Mouse (Mus musculus) brain, adult 2 months (tissue): ENCODE results near the gene Lrtm2.

ENCODE experiments used
- DNase-seq: peaks from one replicate; pipeline ENCODE4 v3.0.0; 2011; ENCODE audit warnings: low read depth, low spot score

The Lrtm2 gene

GRCm38 (mm10) chr6:119336124-119336523 lies 5.6 kb upstream of the Lrtm2 start:
- DNase-seq, result no peak

GRCm38 (mm10) chr6:119333831-119334230 lies 3.3 kb upstream of the Lrtm2 start:
- no peak for DNase-seq

- DNase-seq, result no peak
Measured at GRCm38 (mm10) chr6:119333202-119333601, 2.6 kb upstream of the Lrtm2 start.

- peak; percentile 57 for DNase-seq
Measured at GRCm38 (mm10) chr6:119332111-119332510, 1.5 kb upstream of the Lrtm2 start.

GRCm38 (mm10) chr6:119329936-119330335 lies 630 bp downstream of the Lrtm2 start:
- peak; percentile 66 for DNase-seq

- peak; percentile 96 for DNase-seq
Measured at GRCm38 (mm10) chr6:119329215-119329714, 1.3 kb downstream of the Lrtm2 start.

- DNase-seq, result peak; percentile 50
Measured at GRCm38 (mm10) chr6:119328521-119329115, 1.9 kb downstream of the Lrtm2 start.

GRCm38 (mm10) chr6:119326541-119326940 lies 4.0 kb downstream of the Lrtm2 start:
- DNase-seq, result no peak

GRCm38 (mm10) chr6:119325978-119326377 lies 4.6 kb downstream of the Lrtm2 start:
- DNase-seq, result no peak

- DNase-seq, result no peak
Measured at GRCm38 (mm10) chr6:119324776-119325175, 5.8 kb downstream of the Lrtm2 start.

- peak; percentile 63 for DNase-seq
Measured at GRCm38 (mm10) chr6:119321752-119322151, 8.8 kb downstream of the Lrtm2 start.

- DNase-seq, result no peak
Measured at GRCm38 (mm10) chr6:119320481-119320880, 10.1 kb downstream of the Lrtm2 start.

GRCm38 (mm10) chr6:119319358-119319757 lies 11.2 kb downstream of the Lrtm2 start:
- DNase-seq, result no peak

GRCm38 (mm10) chr6:119318732-119319131 lies 11.8 kb downstream of the Lrtm2 start:
- DNase-seq, result peak; percentile 76

- peak; percentile 66 for DNase-seq
Measured at GRCm38 (mm10) chr6:119314751-119315476, 15.7 kb downstream of the Lrtm2 start.

GRCm38 (mm10) chr6:119313588-119314375 lies 16.8 kb downstream of the Lrtm2 start:
- peak; percentile 91 for DNase-seq

GRCm38 (mm10) chr6:119313096-119313495 lies 17.5 kb downstream of the Lrtm2 start:
- DNase-seq, result no peak

- DNase-seq, result no peak
Measured at GRCm38 (mm10) chr6:119312381-119312780, 18.2 kb downstream of the Lrtm2 start.

- DNase-seq, result peak; percentile 91
Measured at GRCm38 (mm10) chr6:119310176-119310575, 20.4 kb downstream of the Lrtm2 start.

- peak; percentile 58 for DNase-seq
Measured at GRCm38 (mm10) chr6:119307867-119308413, 22.6 kb downstream of the Lrtm2 start.

GRCm38 (mm10) chr6:119303331-119303730 lies 27.2 kb downstream of the Lrtm2 start:
- DNase-seq, result no peak

- peak; percentile 89 for DNase-seq
Measured at GRCm38 (mm10) chr6:119301310-119301709, 29.3 kb downstream of the Lrtm2 start.
